Mouse (Mus musculus) T-cell, adult 2 months (primary cell): ENCODE measurements around the gene Ppm1n.
A peak's percentile ranks its signal among the peaks of the same experiment; 100 is the strongest.

ENCODE experiments used
- DNase-seq: peaks from one replicate; pipeline ENCODE4 v3.0.0; 2022; ENCODE audit warnings: low spot score

The Ppm1n gene

DNA sequence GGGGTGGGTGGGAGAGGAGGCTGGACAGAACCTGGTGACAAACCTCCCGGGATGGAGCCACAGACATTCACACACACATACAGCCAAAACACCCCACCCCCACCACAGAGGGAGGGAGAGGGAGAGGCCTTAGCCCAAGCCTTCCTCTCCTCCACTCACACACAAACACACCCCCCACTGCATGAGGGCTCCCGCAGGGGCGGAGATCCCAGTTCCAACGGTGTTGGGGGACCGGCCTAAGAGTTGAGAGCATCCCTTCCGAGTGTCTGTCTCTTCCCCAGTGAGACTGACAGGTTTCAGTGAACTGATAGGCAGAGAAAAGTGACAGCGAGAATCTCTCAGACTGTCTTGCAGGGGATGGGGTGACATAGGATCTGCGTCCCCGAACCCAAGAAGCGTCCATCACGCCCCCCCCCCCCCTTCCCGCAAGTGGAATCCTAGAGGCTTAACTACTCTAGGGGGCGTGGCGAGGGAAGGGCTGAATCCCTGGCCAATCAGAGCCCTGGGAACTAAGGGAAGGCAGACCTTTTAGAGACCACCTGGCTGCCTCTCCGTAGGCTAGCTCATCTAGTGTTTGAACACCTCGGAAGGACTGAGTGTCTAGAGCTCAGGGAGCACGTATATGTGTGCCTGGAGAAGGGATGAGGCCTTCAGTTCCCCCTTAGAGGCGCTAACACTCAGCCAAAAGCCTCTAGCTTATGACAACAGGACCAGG is 28.0 kb upstream of the Ppm1n start:
- DNase-seq, result peak; percentile 54

DNA sequence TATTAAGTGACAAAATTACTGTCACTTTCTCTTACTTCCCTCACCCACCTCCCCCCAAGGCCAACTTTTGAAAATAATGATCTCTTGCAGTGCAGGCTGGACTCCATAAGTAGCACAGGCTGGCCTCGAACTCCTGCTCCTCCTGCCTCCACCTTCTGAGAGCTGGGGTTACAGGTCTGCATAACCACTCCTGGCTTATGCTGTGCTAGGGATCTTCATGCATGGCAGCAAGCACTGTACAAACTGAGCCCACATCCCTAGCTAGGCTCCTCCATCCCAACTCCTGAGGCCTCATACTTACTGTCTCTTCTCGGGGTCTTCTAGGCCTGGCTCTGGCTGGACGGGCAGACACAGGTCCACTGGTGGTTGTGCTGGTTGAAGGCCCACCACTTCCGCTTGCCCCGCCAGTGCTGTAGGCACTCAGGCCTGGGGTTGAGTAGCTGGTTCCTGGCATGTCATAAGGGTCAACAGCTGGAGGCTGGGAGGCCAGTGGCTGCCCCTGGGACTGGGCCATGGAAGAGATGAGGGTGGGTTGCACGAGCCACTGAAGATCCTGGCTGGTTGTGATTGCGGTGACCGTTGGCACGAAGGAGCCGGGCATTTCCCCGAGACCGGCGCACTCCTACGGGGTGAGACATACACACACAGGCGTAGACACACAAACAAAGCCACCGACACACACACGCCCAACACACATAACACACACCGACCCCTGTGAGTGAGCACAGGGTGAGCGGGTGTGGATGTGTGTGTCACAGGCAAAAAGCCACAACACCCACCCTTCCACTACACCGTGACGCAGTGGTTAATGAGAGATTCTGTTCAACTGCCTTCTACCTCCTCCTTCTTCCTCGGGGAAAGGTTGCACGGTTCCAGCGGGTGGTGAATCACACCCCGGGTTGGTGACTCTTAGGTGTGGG is 27.2 kb upstream of the Ppm1n start:
- DNase-seq, result no peak

DNA sequence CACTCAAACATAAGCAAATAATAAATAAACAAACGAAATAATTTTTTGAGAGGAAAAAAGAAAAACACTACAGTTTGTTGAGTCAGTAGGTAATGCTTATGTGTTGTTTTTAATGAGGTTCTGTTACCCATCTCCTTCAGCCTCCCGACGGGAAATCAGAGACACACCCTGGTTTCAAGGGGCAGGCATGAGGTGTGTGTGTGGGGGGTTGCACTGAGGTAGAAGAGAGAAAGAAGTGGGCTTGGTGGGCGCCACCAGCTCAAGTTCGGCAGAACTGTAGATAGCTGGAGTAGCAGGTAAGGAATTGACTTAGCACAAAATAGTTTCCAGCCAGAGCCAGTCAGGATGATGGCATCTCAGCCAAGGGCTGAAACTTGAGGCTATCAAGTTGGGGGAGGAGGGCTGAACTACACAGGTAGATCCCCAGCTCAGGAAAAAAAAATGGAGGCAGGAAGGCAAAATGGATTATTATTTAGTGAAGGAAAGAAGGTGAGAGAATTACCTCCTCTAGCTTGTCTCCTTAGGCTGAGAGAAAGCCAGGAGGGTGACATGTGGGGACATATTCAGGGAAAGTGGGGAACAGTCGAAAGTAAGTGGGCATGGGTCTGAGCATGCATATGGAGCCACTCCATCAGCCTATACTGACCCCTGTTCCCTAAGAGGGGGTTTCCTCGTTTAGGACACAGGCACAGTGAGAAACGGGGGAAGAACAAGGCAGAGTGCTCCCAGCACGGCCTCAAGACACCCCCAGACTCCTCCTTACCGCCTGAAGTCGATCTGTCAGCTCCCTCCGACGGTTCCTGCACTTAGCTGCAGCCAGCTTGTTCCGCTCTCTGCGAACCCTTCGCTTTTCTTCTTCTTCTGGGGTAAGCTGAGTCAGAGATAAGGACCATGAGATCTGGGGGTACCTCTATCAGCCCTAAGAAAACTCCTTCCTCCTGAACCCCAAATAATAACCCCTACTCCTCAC is 26.2 kb upstream of the Ppm1n start:
- DNase-seq, result no peak

DNA sequence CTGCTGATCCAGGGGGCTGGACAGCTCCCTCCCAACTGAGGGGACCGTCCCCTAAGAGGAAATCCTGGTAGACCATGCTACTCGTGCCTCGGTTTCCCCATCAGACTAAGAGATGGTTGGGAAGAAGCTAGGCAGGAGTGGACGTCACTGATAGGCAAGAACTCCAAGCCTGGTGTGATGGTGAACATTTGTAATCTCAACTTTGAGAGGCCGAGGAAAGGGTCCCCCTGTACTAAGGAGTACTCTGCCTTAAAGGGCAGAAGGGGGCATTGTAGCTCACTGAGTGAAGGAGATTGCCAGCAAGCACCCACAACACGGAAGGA is 25.5 kb upstream of the Ppm1n start:
- DNase-seq, result no peak

DNA sequence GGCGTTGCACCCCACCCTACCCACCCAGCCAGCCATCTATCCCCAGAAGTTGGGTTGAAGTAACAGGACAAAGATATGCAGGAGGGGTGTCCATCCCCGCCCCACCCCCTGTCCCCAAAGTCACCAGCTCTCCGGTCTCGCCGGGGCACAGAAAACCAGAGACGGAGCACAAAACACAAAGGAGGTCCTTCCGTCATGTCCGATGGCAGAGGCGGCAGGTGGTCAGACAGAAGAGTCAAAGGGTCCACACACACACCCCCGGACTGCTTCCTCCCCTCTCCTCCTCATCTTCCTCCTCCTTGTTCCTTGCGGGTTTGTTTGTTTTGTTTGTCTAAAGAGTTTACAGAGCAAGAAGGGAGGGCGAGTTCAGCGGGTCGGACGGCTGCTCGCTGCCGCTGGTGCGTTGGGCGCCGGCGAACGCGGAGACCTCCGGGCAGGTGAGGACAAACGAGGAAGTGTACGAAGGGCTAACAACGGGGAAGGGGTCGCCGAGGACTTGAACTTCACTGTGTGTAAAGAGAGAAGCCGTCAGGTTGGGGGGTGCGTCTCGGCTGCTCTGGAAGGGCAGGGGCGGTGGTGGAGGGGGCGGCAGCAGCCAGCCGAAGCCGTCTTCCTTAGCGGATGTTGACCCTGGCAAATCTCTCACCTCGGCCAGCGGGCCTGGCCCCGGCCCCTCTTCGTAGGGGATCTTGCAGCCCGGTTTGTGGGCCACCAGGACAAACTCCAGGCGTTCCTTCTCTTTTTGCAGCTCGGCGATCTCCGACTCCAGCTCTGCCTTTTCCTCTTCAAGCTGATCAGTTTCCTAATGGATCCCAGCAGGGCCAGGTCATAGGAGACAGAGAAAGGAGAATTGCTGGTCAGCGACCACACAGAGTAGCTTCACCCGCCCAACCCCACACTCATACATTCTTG is 24.9 kb upstream of the Ppm1n start:
- DNase-seq, result no peak

DNA sequence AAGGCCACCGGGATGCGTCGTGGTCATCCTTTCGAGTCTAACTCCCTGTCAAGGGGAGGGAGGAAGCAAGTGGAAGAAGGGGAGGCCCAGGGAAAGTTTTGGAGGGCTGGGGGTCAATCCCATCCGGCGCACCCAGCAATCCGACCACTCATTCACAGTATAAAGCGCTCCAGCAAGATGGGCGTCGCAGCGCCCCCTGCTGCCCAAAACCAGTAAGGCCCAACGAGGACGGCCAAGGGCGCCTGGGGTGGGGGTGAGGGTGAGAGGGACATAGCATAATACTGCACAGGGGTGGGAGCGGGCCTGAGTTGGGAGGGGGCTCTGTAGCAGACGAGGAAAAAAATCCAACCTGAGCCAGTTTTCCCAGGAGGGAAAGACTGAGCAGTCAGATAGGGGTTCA is 23.9 kb upstream of the Ppm1n start:
- peak; percentile 81 for DNase-seq

DNA sequence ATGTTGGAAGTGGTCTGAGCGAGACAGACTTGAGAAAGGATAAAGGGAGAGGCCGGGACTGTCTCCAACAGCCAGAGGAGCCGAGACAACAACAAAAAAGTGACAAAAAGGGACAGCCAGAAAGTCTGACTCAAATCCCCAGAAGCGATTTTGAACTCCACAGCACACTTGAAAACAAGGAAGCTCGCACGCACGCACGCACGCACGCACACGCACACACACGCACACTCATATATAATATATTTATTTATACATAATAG is 23.1 kb upstream of the Ppm1n start:
- DNase-seq, result no peak

DNA sequence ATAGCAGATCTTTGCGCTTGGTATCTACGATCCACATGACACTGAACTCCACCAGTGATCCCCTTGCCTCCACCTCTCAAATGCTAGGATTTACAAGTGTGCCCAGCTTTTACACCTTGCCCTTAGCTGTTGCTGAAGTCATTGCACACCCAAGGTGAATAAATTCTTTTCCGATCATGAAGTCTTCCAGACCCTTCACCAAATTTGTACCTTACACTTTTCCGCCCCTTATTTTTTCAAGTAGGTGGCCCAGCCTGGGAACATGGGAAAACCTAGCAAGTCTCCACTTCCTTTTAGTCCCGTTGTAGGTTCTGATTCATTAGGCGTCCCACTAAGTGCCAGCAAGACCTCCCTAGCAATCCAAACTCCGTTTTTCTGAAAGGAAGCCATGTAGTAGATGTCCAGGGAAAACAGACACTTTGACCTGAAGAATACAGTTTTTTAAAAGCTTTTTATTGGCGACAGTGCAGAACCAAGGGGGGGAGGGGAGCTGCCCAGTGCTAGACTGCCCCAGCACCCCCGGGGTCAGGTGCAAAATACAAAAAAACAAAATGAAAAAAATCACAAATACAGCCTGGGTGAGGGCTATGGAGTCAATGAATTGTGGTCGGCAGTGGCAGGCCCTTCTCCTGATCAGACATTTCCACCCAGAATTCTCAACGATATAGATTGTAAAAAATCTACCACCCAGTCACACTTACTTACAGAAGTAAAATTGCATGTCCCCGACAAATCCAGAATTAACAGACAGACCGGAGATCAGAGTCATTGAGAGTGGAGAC is 22.6 kb upstream of the Ppm1n start:
- no peak for DNase-seq

- peak; percentile 16 for DNase-seq
These were observed 21.8 kb upstream of the Ppm1n start for GRCm38 (mm10) chr7:19301461-19302263.

DNA sequence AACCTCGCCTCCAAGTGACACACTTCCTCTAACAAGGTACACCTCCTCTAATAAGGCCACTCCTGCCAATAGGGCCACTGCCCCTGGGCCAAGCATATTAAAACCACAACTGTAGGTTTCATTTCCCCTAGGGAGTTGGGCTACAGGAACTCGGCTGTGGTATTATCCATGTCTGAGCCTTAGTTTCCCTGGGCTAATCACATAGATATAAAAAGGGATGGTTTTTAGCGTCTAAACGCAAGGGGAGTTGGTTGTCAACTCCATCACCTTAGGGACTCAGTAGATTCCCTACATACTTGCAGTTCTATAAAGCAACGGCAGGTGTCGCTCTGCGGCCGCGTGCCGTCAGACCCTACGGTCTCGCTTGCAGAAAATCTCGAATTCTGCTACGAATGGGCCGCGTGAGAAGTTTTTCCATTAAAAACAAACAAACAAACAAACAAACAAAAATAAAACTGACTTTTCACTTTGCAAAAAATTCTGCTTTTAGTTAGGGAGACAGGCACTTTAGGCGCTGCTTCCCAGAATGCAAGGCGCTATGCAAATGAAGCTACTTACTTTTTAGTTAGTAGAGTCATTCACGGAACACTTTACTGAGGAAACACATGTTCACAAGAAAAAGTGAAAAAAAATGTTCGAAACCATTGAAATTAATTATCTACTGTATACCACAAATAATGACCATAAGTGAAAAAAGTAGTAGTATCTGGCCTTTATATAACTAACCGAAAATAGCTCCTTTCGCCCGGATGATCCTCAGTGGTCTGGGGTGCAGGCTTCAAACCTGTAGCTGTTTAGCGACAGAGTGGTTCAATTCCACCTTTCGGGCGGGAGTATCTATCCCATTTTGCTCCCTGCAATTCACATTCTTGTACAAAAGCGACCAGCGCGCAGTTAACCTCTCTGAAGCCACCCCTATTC is 20.9 kb upstream of the Ppm1n start:
- DNase-seq, result peak; percentile 79

- DNase-seq, result peak; percentile 44
These were observed 19.3 kb upstream of the Ppm1n start for GRCm38 (mm10) chr7:19299194-19299593.

DNA sequence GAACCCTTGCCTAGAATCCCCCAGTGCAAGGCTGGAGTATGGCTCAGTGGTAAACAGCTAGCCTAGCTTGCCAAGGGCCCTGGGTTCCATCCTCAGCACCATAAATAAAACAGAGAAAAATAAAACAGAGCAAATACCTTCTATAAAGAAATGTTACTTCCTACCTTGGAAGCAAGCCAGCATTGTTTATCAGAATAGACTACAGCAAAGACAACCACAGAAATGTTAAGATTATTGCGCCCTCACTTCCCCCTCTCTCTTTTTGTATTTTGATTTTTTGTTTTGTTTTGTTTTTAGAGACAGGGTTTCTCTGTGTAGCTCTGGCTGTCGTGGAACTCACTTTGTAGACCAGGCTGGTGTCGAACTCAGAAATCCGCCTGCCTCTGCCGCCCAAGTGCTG is 17.9 kb upstream of the Ppm1n start:
- no peak for DNase-seq

DNA sequence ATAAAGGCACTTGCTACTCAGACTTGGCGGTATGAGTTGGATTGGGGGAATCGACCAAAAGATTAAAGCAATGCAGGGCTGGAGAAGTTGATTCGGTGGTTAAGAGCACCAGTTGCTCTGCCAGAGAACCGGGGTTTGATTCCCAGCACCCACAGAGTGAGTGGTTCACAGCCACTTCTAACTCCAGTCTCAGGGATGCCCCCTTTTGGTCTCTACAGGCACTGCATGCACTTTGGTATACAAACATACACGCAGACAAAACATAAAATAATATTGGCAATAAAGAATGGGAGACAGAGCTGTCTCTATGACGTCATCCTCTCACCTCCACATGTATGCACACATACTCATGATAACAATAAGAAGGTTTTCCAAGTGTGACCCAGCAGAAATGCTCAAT is 17.2 kb upstream of the Ppm1n start:
- DNase-seq, result no peak

- peak; percentile 85 for DNase-seq
These were observed 15.8 kb upstream of the Ppm1n start for GRCm38 (mm10) chr7:19295503-19296185.

GRCm38 (mm10) chr7:19290969-19291596 is 11.2 kb upstream of the Ppm1n start:
- no peak for DNase-seq

DNA sequence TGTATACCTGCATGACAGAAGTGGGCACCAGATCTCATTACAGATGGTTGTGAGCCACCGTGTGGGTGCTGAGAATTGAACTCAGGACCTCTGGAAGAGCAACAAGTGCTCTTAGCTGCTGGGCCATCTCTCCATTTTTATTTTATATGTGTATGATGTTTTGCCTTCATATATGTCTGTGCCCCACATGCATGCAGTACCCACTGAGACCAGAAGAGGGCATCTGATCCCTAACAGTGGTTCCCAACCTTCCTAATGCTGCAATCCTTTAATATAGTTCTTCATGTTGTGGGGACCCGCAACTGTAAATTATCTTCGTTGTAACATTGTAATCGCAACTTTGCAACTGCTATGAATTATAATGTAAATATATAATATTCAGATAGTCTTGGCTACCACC is 4.9 kb upstream of the Ppm1n start:
- peak; percentile 43 for DNase-seq

DNA sequence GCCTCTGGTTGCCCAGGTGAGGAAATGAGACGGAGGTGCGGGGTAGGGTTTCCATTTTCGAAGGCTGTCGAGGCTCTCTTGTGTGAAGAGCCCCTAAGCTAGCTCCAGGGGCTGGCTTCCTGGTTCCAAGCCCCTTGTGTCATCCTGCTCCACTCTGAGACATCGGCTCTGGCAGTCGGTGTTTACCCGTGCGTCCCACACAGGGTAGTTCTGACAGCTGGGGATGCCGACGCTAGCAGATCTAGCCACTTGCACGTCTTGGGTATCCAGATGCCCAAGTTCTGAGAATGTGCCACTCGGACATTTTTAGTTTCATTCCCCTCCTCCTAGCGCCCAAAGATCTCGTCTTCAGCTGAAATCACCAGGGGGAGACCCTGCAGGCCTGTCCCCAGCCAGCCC is 3.5 kb upstream of the Ppm1n start:
- DNase-seq, result no peak
